Mouse (Mus musculus) neural tube, embryonic 14.5 days (tissue): Measurements from ENCODE around the gene Krt18. TPM values are rescaled to one million over a fixed set of nuclear protein-coding genes. Genes with fewer than 3 reads are reported as not detected.
"Not testable (repeated sequence)": the region's sequence is repeated elsewhere in the genome, so short reads cannot be mapped to it uniquely, and the experiment has no call there.

ENCODE experiments used
- ATAC-seq: fragments of 200-750 bp; cut with Nextera tagmentation; 2 replicates; pipeline ENCODE4 v1.8.0; 2017; ENCODE audit warnings: low read depth, mild to moderate bottlenecking, moderate TSS enrichment, moderate library complexity
- H3K27ac ChIP-seq: fragments of 300-500 bp; sonication (generic); 2 replicates; pipeline ENCODE4 v1.5.1; 2014; ENCODE audit warnings: low read depth, mild to moderate bottlenecking, control low read depth, low read length, moderate library complexity, mixed read lengths
- H3K27me3 ChIP-seq: fragments of 300-500 bp; sonication (generic); 2 replicates; pipeline ENCODE4 v1.6.1; 2014; ENCODE audit warnings: low read length; ENCODE audit not compliant: control insufficient read depth, insufficient read depth
- H3K36me3 ChIP-seq: fragments of 300-500 bp; sonication (generic); 2 replicates; pipeline ENCODE4 v1.6.1; 2014; ENCODE audit warnings: low read length, mixed read lengths; ENCODE audit not compliant: control insufficient read depth, insufficient read depth
- H3K4me1 ChIP-seq: fragments of 300-500 bp; sonication (generic); 2 replicates; pipeline ENCODE4 v1.6.1; 2014; ENCODE audit warnings: low read length; ENCODE audit not compliant: control insufficient read depth, insufficient read depth
- H3K4me2 ChIP-seq: fragments of 300-500 bp; sonication (generic); 2 replicates; pipeline ENCODE4 v1.6.1; 2014; ENCODE audit warnings: mild to moderate bottlenecking, low read depth, low read length, control low read depth
- H3K4me3 ChIP-seq: fragments of 300-500 bp; sonication (generic); 2 replicates; pipeline ENCODE4 v1.5.1; 2014; ENCODE audit warnings: low read depth, low read length, control low read depth, mixed read lengths
- H3K9ac ChIP-seq: fragments of 300-500 bp; sonication (generic); replicated peaks from 2 replicates; pipeline ENCODE4 v1.6.1; 2014; ENCODE audit warnings: low read depth, mild to moderate bottlenecking, control low read depth, low read length, mixed read lengths
- H3K9me3 ChIP-seq: fragments of 300-500 bp; sonication (generic); 2 replicates; pipeline ENCODE4 v1.6.1; 2016; ENCODE audit warnings: low read length; ENCODE audit not compliant: control insufficient read depth
- WGBS: fragments of 180-500 bp; shearing (Covaris S2); extraction: QIAGEN DNeasy Blood & Tissue Kit; methylation state at CpG from one replicate; pipeline ENCODE4 v1.1.7; 2014; 5-methylcytosine and 5-hydroxymethylcytosine counted together
- polyA plus RNA-seq: library from polyadenylated mRNA; unstranded; fragments of >200 nt; fragmentation: Nextera tagmentation; extraction: Ambion mirVana; gene quantifications from 2 replicates; pipeline ENCODE4 v1.2.1, GENCODE M21; 2014

Gene Krt18
- polyA plus RNA-seq, 1 experiment from 2014 or later: 0.75 TPM

DNA sequence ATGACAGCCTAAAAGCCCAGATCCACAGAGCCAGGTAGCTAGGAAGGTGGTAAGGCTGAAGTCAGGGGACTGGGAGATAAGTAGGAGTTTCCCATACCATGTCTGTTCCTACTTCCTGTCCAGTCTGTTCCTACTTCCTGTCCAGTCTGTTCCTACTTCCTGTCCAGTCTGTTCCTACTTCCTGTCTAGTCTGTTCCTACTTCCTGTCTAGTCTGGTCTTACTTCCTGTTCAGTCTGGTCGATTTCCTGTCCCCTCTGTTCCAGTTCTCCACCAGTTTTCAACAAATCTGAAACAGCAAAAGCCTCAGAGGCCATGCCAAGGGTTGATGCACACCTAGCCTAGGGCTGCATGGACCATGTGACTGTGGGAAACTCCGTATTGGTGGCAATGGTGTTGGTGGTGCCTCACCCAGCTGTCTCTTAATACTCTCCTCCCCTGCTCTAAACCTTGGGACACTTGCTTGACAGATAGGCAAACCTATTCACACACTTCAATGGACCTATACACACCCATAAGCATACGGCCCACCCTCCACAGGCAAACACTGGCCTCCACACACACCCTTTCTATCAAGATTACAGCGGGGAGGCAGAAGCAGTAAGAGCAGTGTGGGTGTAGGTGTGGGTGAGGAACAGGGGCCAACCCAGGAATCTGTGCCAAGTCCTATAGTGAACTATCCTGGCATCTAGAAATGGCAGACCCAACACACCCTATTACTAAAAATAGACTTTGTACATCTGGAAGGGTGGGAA, 32.3 kb upstream of the Krt18 start:
- WGBS: 88% methylated on average over 4 of the region's 4 CpGs

DNA sequence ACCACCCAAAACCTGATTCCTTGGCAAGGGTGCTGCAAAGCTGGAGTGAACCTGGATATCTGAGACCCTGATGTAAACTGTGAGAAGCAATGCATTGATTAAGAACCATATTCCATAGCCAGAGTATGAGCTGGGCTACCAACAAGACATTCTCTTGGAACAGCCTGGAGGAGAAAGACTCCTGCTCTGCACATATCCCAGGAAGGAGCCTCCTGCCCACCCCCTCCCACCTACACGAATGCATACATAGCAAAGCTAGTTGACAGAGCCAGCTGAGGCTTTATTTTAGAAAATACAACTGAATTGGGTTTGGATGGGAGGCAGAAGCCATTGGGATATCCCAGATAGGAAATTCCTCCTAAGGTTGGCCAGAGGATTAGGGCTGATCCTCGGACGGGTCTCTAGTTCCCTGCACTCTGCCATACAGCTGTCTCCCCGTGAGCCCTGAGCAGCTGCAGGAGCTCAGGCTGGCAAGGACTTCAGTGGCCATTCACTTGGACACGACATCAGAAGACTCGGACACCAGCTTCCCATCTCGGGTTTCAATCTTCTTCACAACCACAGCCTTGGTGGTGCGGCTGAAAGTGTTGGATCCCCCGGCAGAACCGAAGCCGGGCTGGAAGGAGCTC, 31.4 kb upstream of the Krt18 start:
- 86% methylated on average over 8 of the region's 11 CpGs for WGBS
- H3K27me3 ChIP-seq, ATAC-seq, H3K27ac ChIP-seq, H3K4me3 ChIP-seq, H3K36me3 ChIP-seq, H3K9ac ChIP-seq, H3K9me3 ChIP-seq, H3K4me1 ChIP-seq, H3K4me2 ChIP-seq: not testable (repeated sequence)

More for the DNA sequence above, 32.3 kb upstream of the Krt18 start:
- Histone ChIP-seq H3K36me3 (no peaks in the 10 kb centered on the region), H3K27ac (no peak overlapping the region), H3K4me2 (no peak overlapping the region), H3K4me1 (no peaks in the 10 kb centered on the region), H3K9ac (no peak overlapping the region), H3K27me3 (no peaks in the 10 kb centered on the region), H3K9me3 (no peaks in the 10 kb centered on the region), H3K4me3 (no peak overlapping the region)
- no peak for ATAC-seq

DNA sequence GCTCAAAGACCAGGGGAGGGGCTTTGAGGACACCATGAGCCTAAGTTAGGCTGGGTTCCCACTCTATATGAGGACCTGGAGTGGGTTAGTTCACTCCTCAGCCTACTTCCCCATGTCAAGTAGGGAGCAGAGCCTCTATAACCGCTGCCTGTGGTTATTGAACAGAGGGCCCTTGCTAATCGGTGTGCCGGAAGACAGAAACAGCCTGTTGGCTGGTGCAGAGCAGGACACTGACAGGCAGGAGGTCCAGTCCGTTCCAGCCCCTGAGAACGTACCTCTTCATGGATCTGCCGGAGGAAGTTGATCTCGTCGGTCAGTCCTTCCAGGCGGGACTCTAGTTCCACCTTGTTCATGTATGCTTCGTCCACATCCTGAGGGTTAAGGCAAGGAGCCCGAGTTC, 28.8 kb upstream of the Krt18 start:
- H3K27ac ChIP-seq: no peak overlapping the region
- H3K9ac ChIP-seq: no peak overlapping the region
- H3K36me3 ChIP-seq: no peaks in the 10 kb centered on the region
- no peaks in the 10 kb centered on the region for H3K4me1 ChIP-seq
- H3K4me3 ChIP-seq: no peak overlapping the region
- H3K27me3 ChIP-seq: peaks cover 17% of the 10 kb centered on the region
- 88% methylated on average over 11 of the region's 11 CpGs for WGBS
- no peaks in the 10 kb centered on the region for H3K9me3 ChIP-seq
- no peak for ATAC-seq
- no peak overlapping the region for H3K4me2 ChIP-seq

DNA sequence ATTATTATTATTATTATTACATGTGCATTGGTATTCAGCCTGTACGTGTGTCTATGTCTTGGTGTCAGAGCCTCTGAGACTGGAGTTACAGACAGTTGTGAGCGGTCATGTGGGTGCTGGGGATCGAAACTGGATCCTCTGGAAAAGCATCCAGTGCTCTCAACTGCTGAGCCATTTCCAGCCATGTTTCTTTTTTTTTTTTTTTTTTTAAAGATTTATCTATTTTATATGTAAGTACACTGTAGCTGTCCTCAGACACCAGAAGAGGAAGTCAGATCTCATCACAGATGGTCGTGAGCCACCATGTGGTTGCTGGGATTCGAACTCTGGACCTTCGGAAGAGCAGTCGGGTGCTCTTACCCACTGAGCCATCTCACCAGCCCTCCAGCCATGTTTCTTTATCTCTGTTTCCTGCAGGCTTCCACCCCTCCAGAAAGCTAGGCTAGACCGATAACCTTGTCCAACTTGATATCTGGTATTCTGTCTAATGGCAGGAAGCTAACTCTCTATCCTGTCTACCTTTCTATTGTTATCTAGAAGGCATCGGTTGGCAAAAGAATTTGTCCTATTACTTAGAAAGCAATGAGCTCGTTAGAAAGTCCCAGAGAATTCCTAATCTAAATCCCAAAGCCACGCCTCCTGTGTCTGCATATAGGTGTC, 28.2 kb upstream of the Krt18 start:
- no peaks in the 10 kb centered on the region for H3K36me3 ChIP-seq
- no peak overlapping the region for H3K4me3 ChIP-seq

DNA sequence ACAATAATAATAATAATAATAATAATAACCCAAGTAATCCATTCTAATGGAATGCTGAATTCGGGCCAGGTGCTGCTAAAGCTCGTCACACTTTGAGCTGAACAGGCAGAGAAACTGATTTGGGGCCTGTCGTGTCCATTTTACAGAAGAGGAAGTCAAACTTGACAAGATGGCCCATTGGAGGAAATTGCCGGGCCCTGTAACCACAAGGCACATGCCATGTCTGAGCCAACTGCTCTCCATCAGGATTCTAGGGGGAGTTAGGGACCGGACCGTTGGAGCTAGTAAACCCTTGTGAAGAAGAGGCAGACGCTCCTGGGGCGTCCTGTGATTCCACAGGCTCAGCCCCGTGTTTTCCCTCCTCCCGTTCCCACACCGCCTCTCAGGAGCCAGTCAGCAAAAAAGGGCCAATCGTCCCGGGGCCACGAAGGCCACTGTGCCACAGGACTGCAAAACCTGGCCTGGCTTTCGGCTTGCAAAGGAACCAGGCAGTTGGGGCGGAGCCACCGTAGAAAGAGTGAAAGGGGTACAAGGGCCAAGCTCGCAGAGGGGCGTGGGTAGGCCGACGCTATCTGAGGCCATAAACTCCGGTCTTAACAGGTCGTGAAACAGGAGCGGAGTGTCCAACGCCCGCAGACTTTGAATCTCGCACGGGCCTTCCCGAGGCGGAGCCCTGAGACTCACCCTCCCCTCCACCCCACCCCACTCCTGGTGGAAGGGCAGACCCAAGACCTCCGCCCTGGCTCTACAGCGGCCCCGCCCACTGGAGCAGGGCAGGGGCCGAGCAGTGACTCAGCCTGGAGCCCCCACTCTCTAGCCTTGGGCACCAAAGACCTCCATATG, 25.1 kb upstream of the Krt18 start:
- Histone ChIP-seq H3K4me3 (peak overlapping the region; percentile 11; the same call in 1 of the 2 replicates), H3K9me3 (no peaks in the 10 kb centered on the region), H3K9ac (no peak overlapping the region), H3K27me3 (peaks cover 23% of the 10 kb centered on the region), H3K27ac (no peak overlapping the region), H3K4me1 (peaks cover 9% of the 10 kb centered on the region; the same call in 1 of the 2 replicates), H3K36me3 (no peaks in the 10 kb centered on the region), H3K4me2 (peak overlapping the region; percentile 38; the same call in 1 of the 2 replicates)
- no peak for ATAC-seq
- 4% methylated on average over 34 of the region's 34 CpGs for WGBS

More for the DNA sequence above, 28.2 kb upstream of the Krt18 start:
- Histone ChIP-seq H3K4me2 (no peak overlapping the region), H3K9me3 (no peaks in the 10 kb centered on the region), H3K9ac (no peak overlapping the region), H3K4me1 (no peaks in the 10 kb centered on the region), H3K27ac (no peak overlapping the region), H3K27me3 (peaks cover 21% of the 10 kb centered on the region)
- ATAC-seq: no peak
- WGBS: 89% methylated on average over 11 of the region's 11 CpGs

DNA sequence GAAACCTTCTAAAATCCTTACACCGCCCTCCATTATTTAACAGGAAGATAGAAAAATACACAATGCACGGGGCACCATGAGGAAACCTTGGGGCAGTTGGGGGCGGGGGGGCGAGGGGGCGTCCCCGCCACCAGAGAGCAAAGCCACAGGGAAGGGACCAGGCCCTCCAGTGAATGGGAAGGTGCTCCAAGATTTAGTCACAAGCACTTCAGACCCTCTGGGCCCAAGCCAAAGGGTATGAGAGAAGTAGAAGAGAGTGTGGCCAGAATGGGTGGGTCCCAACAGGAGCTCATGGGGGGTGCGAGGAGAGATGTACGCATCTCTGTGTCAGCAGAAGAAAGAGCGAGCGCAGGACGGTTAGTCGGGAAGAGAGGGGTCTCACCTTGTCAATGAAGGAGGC, 24.5 kb upstream of the Krt18 start:
- Histone ChIP-seq H3K9ac (no peak overlapping the region), H3K4me3 (no peak overlapping the region; the same call in 1 of the 2 replicates), H3K27me3 (peaks cover 23% of the 10 kb centered on the region), H3K9me3 (no peaks in the 10 kb centered on the region), H3K36me3 (no peaks in the 10 kb centered on the region), H3K4me1 (peaks cover 10% of the 10 kb centered on the region; the same call in 1 of the 2 replicates), H3K4me2 (no peak overlapping the region; the same call in 1 of the 2 replicates), H3K27ac (no peak overlapping the region)
- no peak for ATAC-seq
- WGBS: 14% methylated on average over 12 of the region's 12 CpGs

DNA sequence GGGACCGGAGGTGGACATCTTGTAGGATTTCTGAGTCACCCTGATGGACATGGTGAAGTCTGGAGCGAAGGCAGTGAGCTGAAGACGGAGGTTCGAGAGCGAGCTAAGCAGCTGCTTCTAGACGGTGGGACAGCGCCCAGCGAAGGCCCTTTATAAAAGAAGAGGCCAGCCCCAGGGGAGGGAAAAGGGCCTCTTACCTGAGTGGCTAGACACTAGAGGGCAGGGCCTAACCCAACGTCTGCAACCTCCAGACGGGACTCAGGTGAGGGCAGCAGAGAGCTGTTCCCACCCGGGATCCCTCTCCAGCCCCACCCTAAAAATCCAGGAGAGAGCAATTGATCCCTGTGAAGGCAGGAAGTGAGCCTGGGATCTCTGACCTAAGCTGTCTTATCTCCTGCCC, 23.8 kb upstream of the Krt18 start, which contains the start of gene Krt8:
Gene Krt8 (minus strand): TSS at position 294 of the 400 bp plus-strand sequence.
- Histone ChIP-seq H3K27ac (no peak within 1 kb of the TSS), H3K36me3 (no peaks in the 10 kb centered on the region), H3K9me3 (no peaks in the 10 kb centered on the region), H3K27me3 (peaks cover 23% of the 10 kb centered on the region), H3K4me1 (peaks cover 12% of the 10 kb centered on the region; the same call in 1 of the 2 replicates), H3K4me2 (peak within 1 kb of the TSS; percentile 38; the same call in 1 of the 2 replicates), H3K4me3 (peak within 1 kb of the TSS; percentile 11; the same call in 1 of the 2 replicates), H3K9ac (no peak within 1 kb of the TSS)
- 23% methylated on average over 10 of the region's 11 CpGs for WGBS
- no peak for ATAC-seq

DNA sequence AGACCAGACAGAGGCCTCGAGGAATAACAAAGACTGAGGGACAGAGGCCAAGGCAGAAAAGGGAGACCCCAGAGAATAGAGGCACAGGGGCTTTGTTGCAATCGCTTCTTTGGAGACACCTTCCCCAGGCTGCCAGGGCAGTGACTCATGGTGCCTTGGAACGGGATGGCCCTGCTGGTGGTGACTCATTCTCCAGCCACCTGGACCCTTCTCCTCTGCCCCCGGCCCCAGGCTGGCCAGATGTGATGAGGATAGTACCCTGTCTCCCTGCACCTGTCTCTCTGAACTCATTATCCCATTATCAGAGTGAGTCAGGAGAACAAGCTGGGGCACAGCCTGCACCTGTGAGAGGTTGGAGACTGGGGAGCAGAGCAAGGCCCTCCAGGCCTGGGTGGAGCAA, 22.7 kb upstream of the Krt18 start:
- no peak for ATAC-seq
- Histone ChIP-seq H3K9ac (no peak overlapping the region), H3K9me3 (no peaks in the 10 kb centered on the region), H3K36me3 (no peaks in the 10 kb centered on the region), H3K27me3 (peaks cover 23% of the 10 kb centered on the region), H3K27ac (no peak overlapping the region), H3K4me1 (peaks cover 12% of the 10 kb centered on the region; the same call in 1 of the 2 replicates), H3K4me3 (no peak overlapping the region), H3K4me2 (no peak overlapping the region)
- WGBS: 32% methylated on average over 4 of the region's 4 CpGs
